Mouse (Mus musculus): ENCODE measurements around the gene Rnaseh2a. TPM values are rescaled to one million over a fixed set of nuclear protein-coding genes. Genes with fewer than 3 reads are reported as not detected.

Rnaseh2a gene
- total and polyA plus RNA-seq, 2 experiments from 2014 or later: 42.7 to 52.2 TPM

GRCm38 (mm10) chr8:84989810-84990209, 20.2 kb upstream of the Rnaseh2a start:
- WGBS: 0% methylated on average over 15 of the region's 15 CpGs
- ATAC-seq (peak; percentile 64), DNase-seq (peak; percentile 94)
- peak overlapping the region; percentile 92 for H3K4me2 ChIP-seq (ENCODE audit: low read depth)
- H3K4me3 ChIP-seq (ENCODE audit: low read depth, low read length): peak overlapping the region; percentile 69
- no peaks in the 10 kb centered on the region; the same call in 1 of the 2 replicates for H3K27me3 ChIP-seq (ENCODE audit: insufficient read depth, low read length)
- H3K9me3 ChIP-seq (ENCODE audit: low read length): no peaks in the 10 kb centered on the region
- TF ChIP-seq CTCF (IDR thresholded peaks at IDR 0.05; ENCODE audit: low read depth): peak; percentile 89
- peak overlapping the region; percentile 85 for H3K9ac ChIP-seq
- H3K27ac ChIP-seq (ENCODE audit: low read depth, low read length): peak overlapping the region; percentile 87
- H3K36me3 ChIP-seq (ENCODE audit: insufficient read depth): no peaks in the 10 kb centered on the region
- peaks cover 18% of the 10 kb centered on the region for H3K4me1 ChIP-seq (ENCODE audit: insufficient read depth)

DNA sequence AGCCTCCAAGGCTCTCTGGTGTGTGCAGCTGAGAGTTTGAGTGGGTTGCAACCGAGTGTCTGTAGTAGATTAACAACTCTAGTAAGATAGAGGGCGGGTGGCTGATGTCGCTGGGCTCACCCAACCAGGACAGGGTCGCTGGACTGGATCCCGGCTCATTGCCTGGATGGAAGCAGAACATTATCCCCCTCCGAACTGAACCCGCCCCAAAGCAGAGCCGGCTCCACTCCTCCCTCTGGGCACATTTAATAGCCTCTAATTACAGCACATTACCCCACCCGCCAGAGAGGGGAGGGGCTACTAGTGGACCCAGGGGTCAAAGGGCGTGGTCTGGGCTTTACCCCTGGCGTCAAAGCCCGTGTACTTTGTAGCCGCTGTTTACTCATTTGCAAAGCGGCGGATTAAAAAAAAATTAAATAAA, 19.8 kb upstream of the Rnaseh2a start:
- no peaks in the 10 kb centered on the region; the same call in 1 of the 2 replicates for H3K27me3 ChIP-seq (ENCODE audit: insufficient read depth, low read length)
- H3K27ac ChIP-seq (ENCODE audit: low read depth, low read length): no peak overlapping the region
- no peak overlapping the region for H3K9ac ChIP-seq
- peaks cover 21% of the 10 kb centered on the region for H3K4me1 ChIP-seq (ENCODE audit: insufficient read depth)
- DNase-seq (no peak), ATAC-seq (no peak)
- TF ChIP-seq CTCF (IDR thresholded peaks at IDR 0.05; ENCODE audit: low read depth): no peak
- H3K9me3 ChIP-seq (ENCODE audit: low read length): no peaks in the 10 kb centered on the region
- peak overlapping the region; percentile 92 for H3K4me2 ChIP-seq (ENCODE audit: low read depth)
- peak overlapping the region; percentile 69; the same call in 1 of the 2 replicates for H3K4me3 ChIP-seq (ENCODE audit: low read depth, low read length)
- no peaks in the 10 kb centered on the region for H3K36me3 ChIP-seq (ENCODE audit: insufficient read depth)
- WGBS: 12% methylated on average over 15 of the region's 15 CpGs

DNA sequence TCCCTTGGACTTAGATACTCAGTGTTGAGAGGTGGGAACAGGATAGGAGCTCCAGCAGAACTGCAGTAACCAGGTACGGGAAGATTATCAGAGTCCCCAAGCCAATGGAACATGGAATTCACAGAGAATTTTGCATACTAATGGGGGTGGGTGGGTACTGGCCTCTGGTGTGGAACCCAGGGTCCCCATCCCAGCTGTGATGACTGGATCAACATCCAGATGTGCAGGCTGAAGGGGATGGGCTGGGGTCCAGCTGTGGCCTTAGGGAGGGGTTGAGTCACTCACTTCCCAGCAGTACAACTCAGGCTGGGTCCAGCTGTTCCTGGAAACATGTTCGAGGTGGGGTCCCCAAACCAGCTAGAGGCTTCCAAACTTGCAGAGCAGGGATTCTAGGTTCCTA, 18.3 kb upstream of the Rnaseh2a start:
- Histone ChIP-seq H3K9me3 (ENCODE audit: low read length) (no peaks in the 10 kb centered on the region), H3K27me3 (ENCODE audit: insufficient read depth, low read length) (no peaks in the 10 kb centered on the region; the same call in 1 of the 2 replicates), H3K4me1 (ENCODE audit: insufficient read depth) (peaks cover 21% of the 10 kb centered on the region), H3K36me3 (ENCODE audit: insufficient read depth) (no peaks in the 10 kb centered on the region), H3K4me3 (ENCODE audit: low read depth, low read length) (no peak overlapping the region), H3K9ac (no peak overlapping the region), H3K27ac (ENCODE audit: low read depth, low read length) (no peak overlapping the region), H3K4me2 (ENCODE audit: low read depth) (no peak overlapping the region)
- DNase-seq (no peak), ATAC-seq (no peak)
- TF ChIP-seq CTCF (IDR thresholded peaks at IDR 0.05; ENCODE audit: low read depth): no peak
- WGBS: 76% methylated on average over 2 of the region's 2 CpGs

DNA sequence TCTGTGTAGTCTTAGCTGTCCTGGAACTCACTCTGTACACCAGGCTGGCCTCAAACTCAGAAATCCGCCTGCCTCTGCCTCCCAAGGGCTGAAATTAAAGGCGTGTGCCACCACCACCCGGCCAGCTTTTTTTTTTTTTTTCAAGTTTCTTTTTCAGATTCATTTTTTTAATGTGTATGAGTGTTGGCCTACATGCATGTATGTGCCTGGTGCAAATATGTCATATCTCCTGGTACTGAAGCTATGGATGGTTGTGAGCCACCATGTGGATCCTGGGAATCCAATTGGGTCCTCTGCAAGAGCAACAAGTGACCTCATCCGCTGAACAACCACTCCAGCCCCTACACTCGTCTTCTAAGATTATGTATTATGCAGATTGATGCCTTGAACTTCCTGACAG, 17.8 kb upstream of the Rnaseh2a start:
- H3K4me1 ChIP-seq (ENCODE audit: insufficient read depth): peaks cover 21% of the 10 kb centered on the region
- no peak overlapping the region for H3K4me2 ChIP-seq (ENCODE audit: low read depth)
- H3K36me3 ChIP-seq (ENCODE audit: insufficient read depth): no peaks in the 10 kb centered on the region
- H3K27me3 ChIP-seq (ENCODE audit: insufficient read depth, low read length): no peaks in the 10 kb centered on the region; the same call in 1 of the 2 replicates
- WGBS: 85% methylated on average over 5 of the region's 5 CpGs
- no peak overlapping the region for H3K4me3 ChIP-seq (ENCODE audit: low read depth, low read length)
- DNase-seq: no peak
- no peak overlapping the region for H3K9ac ChIP-seq
- H3K27ac ChIP-seq (ENCODE audit: low read depth, low read length): no peak overlapping the region
- no peak for TF ChIP-seq CTCF (IDR thresholded peaks at IDR 0.05; ENCODE audit: low read depth)
- ATAC-seq: no peak
- H3K9me3 ChIP-seq (ENCODE audit: low read length): no peaks in the 10 kb centered on the region

- 0 out of 2 replicates have a peak overlapping the region, but pooled peaks have one; percentile 61 for H3K9ac ChIP-seq
- peak overlapping the region; percentile 54 for H3K4me3 ChIP-seq (ENCODE audit: low read depth, low read length)
- ATAC-seq: no peak
- H3K27ac ChIP-seq (ENCODE audit: low read depth, low read length): peak overlapping the region; percentile 78
- peak overlapping the region; percentile 98 for H3K4me2 ChIP-seq (ENCODE audit: low read depth)
- no peak for DNase-seq
- TF ChIP-seq CTCF (IDR thresholded peaks at IDR 0.05; ENCODE audit: low read depth): no peak
- H3K36me3 ChIP-seq (ENCODE audit: insufficient read depth): no peaks in the 10 kb centered on the region
- no peaks in the 10 kb centered on the region for H3K9me3 ChIP-seq (ENCODE audit: low read length)
- 25% methylated on average over 8 of the region's 8 CpGs for WGBS
- peaks cover 21% of the 10 kb centered on the region for H3K4me1 ChIP-seq (ENCODE audit: insufficient read depth)
- no peaks in the 10 kb centered on the region; the same call in 1 of the 2 replicates for H3K27me3 ChIP-seq (ENCODE audit: insufficient read depth, low read length)
These were observed 16.9 kb upstream of the Rnaseh2a start for GRCm38 (mm10) chr8:84986379-84986945.

GRCm38 (mm10) chr8:84985684-84986378, 16.3 kb upstream of the Rnaseh2a start:
- H3K36me3 ChIP-seq (ENCODE audit: insufficient read depth): no peaks in the 10 kb centered on the region
- peak overlapping the region; percentile 78 for H3K27ac ChIP-seq (ENCODE audit: low read depth, low read length)
- peak overlapping the region; percentile 61 for H3K9ac ChIP-seq
- no peaks in the 10 kb centered on the region for H3K9me3 ChIP-seq (ENCODE audit: low read length)
- TF ChIP-seq CTCF (IDR thresholded peaks at IDR 0.05; ENCODE audit: low read depth): no peak
- peak overlapping the region; percentile 54 for H3K4me3 ChIP-seq (ENCODE audit: low read depth, low read length)
- DNase-seq (peak; percentile 96), ATAC-seq (peak; percentile 87)
- under 1% methylated on average over 53 of the region's 53 CpGs for WGBS
- peaks cover 15% of the 10 kb centered on the region for H3K4me1 ChIP-seq (ENCODE audit: insufficient read depth)
- H3K27me3 ChIP-seq (ENCODE audit: insufficient read depth, low read length): no peaks in the 10 kb centered on the region; the same call in 1 of the 2 replicates
- peak overlapping the region; percentile 98 for H3K4me2 ChIP-seq (ENCODE audit: low read depth)

Measured in forebrain, postnatal 0 days (tissue).